Mouse (Mus musculus): ENCODE results near the gene Snrpd3.
"Not testable (repeated sequence)": the region's sequence is repeated elsewhere in the genome, so short reads cannot be mapped to it uniquely, and the experiment has no call there.

Gene Snrpd3

GRCm38 (mm10) chr10:75517073-75517757 is at the start of gene Snrpd3:
Gene Snrpd3, plus strand, starts transcription at chr10:75517551.
- DNase-seq (ENCODE audit: low spot score) = peak; percentile 97

GRCm38 (mm10) chr10:75473411-75473810 is 43.9 kb upstream of the Snrpd3 start:
- DNase-seq (ENCODE audit: low spot score) = no peak

GRCm38 (mm10) chr10:75474571-75474970 is 42.8 kb upstream of the Snrpd3 start:
- DNase-seq (ENCODE audit: low spot score) = peak; percentile 6

DNA sequence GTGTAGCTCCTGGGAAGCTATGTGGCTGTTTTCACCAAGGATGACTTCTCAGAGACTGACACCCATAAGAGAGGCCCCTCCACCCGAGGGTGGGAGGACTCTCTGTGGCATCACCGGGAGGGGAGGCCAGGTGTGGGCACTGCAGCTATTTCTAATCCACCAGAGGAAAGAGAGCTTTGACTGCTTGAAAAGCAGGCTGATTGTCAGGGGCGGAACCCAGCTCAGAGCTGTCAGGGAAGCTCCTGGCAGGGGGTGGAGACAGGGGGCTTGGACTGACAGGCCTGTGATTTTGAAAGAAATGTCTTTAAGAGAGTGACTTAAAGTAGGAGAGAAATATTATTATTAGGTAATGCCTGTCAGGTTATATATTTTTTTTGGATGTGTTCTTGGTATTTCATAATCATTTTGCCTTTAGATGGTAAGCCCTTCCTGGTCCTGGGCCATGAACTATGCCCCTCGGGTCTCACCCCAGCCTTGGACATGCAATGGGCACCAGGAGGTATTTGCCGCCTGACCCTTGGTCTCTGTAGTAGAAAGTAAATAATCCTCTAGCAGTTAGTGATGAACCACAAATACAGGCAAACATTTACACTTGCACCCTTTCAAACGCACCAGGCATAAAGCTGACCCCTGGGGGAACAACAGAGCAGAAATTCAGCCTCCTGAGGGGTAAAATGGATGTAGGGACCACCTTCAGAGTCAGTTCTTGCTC is 42.1 kb upstream of the Snrpd3 start:
- DNase-seq (ENCODE audit: low spot score) = not testable (repeated sequence)

DNA sequence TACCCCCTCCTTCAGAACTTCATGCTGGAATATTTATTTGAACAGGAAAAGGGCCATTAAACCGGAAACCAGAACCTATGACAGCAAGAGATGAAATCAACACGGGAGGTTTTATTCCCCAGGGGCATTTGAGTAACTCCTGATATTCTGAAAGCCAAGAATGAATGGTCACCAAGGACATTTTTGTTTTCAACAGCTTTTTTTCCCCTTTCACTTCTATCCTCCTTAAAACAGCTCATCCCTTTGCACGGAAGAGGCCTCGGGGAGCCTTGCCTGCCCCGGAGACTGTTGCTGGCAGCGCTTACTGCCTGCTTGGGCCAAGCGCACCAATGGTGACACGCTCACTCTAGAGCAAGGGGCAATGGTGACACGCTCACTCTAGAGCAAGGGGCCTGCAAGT is 40.3 kb upstream of the Snrpd3 start:
- peak; percentile 24 for DNase-seq (ENCODE audit: low spot score)

- no peak for DNase-seq (ENCODE audit: low spot score)
Observed at GRCm38 (mm10) chr10:75479955-75480354, 37.4 kb upstream of the Snrpd3 start.

DNA sequence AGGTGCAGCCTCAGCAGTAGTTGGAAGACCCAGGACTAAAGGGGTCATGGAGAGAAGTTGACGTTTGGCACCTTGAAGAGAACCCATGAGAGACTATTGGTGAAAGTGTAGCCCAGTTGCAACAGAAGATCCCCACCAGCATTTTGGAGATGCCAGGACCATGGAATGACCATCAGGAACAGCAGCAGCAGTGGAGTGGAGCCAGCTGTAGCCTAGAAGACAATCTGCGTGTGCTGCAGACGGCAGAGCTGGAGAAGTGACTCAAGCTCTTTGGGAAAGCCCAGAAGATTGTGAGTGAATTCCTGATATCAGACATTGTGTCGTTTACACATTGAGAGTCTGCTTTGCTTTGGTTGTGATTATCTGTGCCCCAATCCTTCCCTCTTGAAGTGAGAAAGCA is 35.6 kb upstream of the Snrpd3 start:
- no peak for DNase-seq (ENCODE audit: low spot score)

DNA sequence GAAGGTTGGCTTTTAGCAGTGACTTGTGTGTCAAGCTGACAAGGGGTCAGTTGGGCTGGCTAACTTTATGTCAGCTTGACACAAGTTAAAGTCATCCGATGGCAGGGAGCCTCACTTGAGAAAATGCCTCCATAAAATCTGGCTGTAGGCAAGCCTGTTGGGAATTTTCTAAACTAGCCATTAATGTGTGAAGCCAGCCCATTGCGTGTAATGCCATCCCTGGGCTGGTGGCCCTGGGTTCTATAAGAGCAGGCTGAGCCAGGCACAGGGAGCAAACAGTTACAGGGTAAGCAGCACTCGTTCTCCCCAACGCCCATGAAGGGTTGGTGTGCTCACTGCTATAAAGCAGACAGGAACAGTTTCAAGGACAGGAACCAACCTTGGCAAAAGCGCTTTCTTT is 35.1 kb upstream of the Snrpd3 start:
- DNase-seq (ENCODE audit: low spot score) = no peak

- DNase-seq (ENCODE audit: low spot score) = no peak
Observed at GRCm38 (mm10) chr10:75482919-75483483, 34.4 kb upstream of the Snrpd3 start.

- DNase-seq (ENCODE audit: low spot score) = no peak
Observed at GRCm38 (mm10) chr10:75484066-75484465, 33.3 kb upstream of the Snrpd3 start.

- no peak for DNase-seq (ENCODE audit: low spot score)
Observed at GRCm38 (mm10) chr10:75484767-75485166, 32.6 kb upstream of the Snrpd3 start.

DNA sequence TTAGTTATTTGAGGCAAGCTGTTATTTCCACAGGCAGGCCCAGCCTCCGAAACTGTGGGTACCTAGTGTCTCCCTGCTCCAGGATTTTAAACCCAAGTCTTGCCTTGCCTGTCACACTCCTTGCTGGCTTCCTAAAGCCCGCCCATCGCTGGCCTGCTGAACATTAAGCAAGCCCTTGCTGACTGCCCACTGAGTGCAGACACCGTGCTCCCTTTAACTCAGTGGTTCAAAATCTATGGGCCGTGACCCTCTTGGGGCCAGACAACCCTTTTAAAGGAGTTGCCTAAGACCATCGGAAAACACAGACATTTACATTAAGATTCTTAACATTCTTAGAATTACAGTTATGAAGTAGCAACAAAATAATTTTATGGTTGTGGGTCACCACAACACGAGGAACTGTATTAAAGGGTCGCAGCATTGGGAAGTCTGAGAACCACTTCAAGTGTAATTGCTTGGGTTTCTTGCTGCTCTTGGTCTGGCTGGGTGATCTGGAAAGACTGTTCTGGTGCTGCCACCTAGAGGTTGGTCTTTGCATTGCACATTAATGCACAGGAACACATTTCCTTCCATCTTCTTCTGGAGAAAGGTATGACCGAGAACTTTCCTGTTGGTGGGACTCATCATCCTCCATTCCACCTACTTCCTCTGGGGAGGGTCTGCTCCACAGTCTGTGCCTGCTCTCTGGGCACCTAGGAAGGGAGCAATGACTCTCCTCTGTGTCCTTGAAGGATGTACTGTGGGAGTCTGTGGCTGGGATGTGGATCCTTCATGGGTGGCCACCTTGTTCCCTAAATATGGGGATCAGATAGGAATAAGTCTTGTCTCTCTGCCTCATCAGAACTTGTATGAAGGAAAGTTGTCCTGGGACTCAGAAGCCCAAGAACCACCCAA is 31.0 kb upstream of the Snrpd3 start:
- DNase-seq (ENCODE audit: low spot score) = peak; percentile 87

GRCm38 (mm10) chr10:75487131-75487530 is 30.2 kb upstream of the Snrpd3 start:
- no peak for DNase-seq (ENCODE audit: low spot score)

DNA sequence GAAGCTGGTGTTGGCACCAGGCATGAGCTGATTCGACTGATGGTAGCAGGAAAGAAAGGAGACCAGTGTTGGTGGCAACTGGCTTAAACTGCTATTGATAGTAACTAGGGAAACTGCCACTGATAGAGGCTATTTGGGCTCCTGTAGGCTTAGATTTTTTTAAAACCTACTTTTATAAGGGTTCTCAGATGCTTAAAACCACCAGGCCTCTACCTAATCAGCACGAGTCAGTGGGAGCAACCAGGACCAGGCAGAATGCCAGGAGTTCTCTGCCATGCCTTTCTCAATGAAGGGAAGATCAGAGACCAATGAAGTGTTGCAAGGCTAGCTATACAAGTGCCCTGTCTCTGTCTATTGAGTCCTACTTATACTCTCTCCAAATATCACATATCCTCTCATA is 27.8 kb upstream of the Snrpd3 start:
- no peak for DNase-seq (ENCODE audit: low spot score)

- no peak for DNase-seq (ENCODE audit: low spot score)
Observed at GRCm38 (mm10) chr10:75490731-75491130, 26.6 kb upstream of the Snrpd3 start.

DNA sequence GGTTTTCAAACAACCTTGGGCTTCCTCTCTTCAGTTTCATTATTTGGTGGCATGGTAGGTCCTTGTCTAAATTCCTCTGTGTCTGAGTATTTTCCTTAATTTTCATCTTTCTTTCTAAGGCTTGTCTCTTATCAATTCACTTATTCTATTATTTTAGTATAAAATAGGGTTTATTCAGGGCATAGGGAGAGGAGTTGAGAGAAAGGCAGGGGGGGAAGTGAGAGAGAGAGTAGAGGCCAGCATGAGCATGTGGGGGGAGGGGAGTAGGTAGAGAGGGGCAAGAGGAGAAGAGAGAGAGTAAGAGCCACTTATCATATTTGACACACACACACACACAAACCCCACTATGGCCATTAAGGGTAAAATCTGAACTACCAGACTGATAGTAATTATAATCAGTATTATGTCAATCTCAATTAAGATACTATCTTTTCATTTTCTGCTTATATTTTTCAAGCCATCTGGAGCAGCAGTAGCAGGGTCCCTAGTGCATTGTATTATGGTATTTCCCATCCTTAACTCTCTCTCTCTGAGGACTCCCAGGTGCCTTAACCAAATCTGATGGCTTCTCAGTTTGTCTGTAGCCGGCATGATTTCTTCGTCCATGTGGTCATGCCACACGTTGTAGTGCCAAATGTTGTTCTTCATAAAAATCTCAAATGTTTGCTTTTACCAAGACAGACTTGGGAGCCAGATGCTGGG is 26.0 kb upstream of the Snrpd3 start:
- DNase-seq (ENCODE audit: low spot score) = no peak

DNA sequence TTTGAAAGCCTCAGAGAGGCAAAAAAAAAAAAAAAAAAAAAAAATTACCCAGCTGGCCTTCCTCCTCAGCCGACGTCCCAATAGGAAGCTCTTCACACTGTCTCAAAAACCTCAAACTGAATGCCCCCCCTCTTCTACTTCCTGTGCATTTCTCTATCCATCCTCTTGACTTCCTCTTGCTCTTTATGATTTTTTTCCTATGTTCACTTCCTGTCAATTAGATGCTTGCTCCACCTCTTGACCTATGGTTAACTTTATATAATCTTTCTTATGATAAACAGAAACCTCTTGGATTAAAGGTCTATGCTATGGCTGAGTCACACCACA is 25.5 kb upstream of the Snrpd3 start:
- no peak for DNase-seq (ENCODE audit: low spot score)

DNA sequence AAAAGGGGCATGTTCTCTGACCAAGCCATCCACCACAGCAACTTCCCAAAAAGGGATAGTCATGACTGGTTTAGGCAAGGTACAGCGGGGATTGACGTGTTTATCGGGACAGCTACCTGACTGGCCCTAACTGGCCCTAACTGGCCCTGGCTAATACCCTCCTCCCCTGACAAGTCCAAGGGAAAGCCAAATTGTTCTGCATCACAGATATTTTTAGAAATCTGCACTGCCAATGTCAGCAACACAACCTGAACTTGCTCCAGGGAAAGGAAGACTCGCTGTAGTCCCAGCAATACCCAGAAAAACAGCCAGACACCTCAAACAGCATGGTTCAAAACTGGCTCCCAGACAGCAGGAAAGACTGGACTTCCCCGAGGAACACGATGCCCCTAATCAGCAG is 22.0 kb upstream of the Snrpd3 start:
- no peak for DNase-seq (ENCODE audit: low spot score)

GRCm38 (mm10) chr10:75495921-75496320 is 21.4 kb upstream of the Snrpd3 start:
- no peak for DNase-seq (ENCODE audit: low spot score)

DNA sequence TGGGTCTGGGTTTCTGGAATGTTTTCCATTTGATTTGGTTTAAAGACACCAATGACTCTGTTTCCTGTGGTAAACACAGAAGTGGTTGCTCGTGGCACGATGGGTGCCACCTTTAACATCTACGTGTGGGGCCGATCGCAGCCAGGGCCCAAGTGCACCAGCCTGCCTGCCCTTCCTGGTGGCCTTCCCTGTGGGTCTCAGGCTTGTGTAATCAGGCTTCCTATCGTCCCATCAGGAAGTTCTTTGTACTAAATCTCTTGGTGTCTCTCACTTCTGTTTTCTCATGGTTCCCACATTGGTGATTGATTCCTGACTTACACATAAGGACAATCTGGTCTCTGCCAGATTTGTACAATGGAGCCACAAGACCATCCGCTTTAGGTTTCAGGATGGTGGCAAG is 18.1 kb upstream of the Snrpd3 start:
- DNase-seq (ENCODE audit: low spot score) = not testable (repeated sequence)

GRCm38 (mm10) chr10:75499791-75500190 is 17.6 kb upstream of the Snrpd3 start:
- no peak for DNase-seq (ENCODE audit: low spot score)

GRCm38 (mm10) chr10:75500345-75500744 is 17.0 kb upstream of the Snrpd3 start:
- DNase-seq (ENCODE audit: low spot score) = no peak

Data from embryo, embryonic 10.5 days (tissue).